Mouse (Mus musculus) neural tube, embryonic 12.5 days (tissue): Measurements from ENCODE around the gene Lrrc10b. TPM values are rescaled to one million over a fixed set of nuclear protein-coding genes. Genes with fewer than 3 reads are reported as not detected.
A peak's percentile ranks its signal among the peaks of the same experiment; 100 is the strongest.

Experiments
- ATAC-seq: fragments of 200-750 bp; cut with Nextera tagmentation; 2 replicates; pipeline ENCODE4 v1.8.0; 2017; ENCODE audit warnings: low read depth, mild to moderate bottlenecking, moderate TSS enrichment, moderate library complexity; ENCODE audit not compliant: low FRiP score
- H3K27ac ChIP-seq: fragments of 300-500 bp; sonication (generic); 2 replicates; pipeline ENCODE4 v1.5.1; 2016
- H3K27me3 ChIP-seq: fragments of 300-500 bp; sonication (generic); replicated peaks from 2 replicates; pipeline ENCODE4 v1.6.1; 2016; ENCODE audit warnings: mild to moderate bottlenecking
- H3K36me3 ChIP-seq: fragments of 300-500 bp; sonication (generic); 2 replicates; pipeline ENCODE4 v1.6.1; 2016; ENCODE audit warnings: mild to moderate bottlenecking
- H3K4me1 ChIP-seq: fragments of 300-500 bp; sonication (generic); 2 replicates; pipeline ENCODE4 v1.6.1; 2016
- H3K4me2 ChIP-seq: fragments of 300-500 bp; sonication (generic); replicated peaks from 2 replicates; pipeline ENCODE4 v1.6.1; 2016; ENCODE audit warnings: mild to moderate bottlenecking
- H3K4me3 ChIP-seq: fragments of 300-500 bp; sonication (generic); 2 replicates; pipeline ENCODE4 v1.5.1; 2016
- H3K9ac ChIP-seq: fragments of 300-500 bp; sonication (generic); 2 replicates; pipeline ENCODE4 v1.6.1; 2016; ENCODE audit warnings: mild to moderate bottlenecking
- H3K9me3 ChIP-seq: fragments of 300-500 bp; sonication (generic); 2 replicates; pipeline ENCODE4 v1.6.1; 2016; ENCODE audit warnings: mild to moderate bottlenecking
- WGBS: fragments of 180-500 bp; shearing (Covaris S2); methylation state at CpG from one replicate; pipeline ENCODE4 v1.1.7; 2016; 5-methylcytosine and 5-hydroxymethylcytosine counted together
- polyA plus RNA-seq: library from polyadenylated mRNA; unstranded; fragments of >200 nt; fragmentation: Nextera tagmentation; extraction: Ambion mirVana; gene quantifications from 2 replicates; pipeline ENCODE4 v1.2.1, GENCODE M21; 2016

The Lrrc10b gene
- polyA plus RNA-seq: 0.61 and 0.64 TPM in 2 replicates

DNA sequence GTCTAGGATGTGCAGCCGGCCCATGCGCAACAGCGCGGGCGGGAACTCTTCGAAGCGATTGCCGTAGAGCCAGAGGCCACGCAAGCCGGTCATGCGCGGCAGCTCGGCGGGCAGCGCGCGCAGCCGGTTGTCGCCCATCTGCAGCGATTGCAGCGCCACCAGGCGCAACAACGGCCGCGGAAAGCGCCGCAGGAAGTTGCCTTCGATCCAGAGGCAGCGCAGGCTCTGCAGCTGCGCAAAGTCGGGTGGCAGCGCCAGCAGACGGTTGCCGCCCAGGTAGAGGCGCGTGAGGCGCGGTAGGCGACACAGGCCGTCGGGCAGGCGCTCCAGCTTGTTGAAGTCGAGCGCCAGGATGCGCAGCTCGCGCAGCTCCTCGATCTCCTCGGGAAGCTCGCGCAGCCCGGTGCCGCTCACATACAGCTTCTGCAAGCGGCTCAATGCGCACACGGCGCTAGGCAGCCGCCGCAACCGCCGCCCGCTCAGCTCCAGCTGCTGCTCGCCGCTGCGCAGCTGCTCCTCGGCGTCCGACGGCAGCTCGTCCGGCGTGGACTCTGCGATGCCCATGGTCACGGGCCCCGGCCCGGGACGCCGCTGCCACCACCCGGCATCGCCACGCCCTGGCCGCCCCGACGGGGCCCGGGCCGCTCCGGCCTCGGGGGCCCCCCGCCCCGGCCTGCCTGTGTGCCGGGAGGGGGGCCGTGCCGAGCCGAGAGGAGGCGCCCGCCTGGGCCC is at the start of gene Lrrc10b:
Lrrc10b (minus strand) TSS at position 722 of the 732 bp plus-strand sequence.
- H3K9ac ChIP-seq: peak within 1 kb of the TSS; percentile 52
- peaks cover 27% of the 10 kb centered on the region for H3K4me1 ChIP-seq
- H3K9me3 ChIP-seq: no peaks in the 10 kb centered on the region
- peak within 1 kb of the TSS; percentile 48 for H3K4me3 ChIP-seq
- no peak within 1 kb of the TSS for H3K27ac ChIP-seq
- peak; percentile 64 for ATAC-seq
- WGBS: under 1% methylated on average over 91 of the region's 96 CpGs
- H3K36me3 ChIP-seq: no peaks in the 10 kb centered on the region
- H3K4me2 ChIP-seq: peak within 1 kb of the TSS; percentile 93
- H3K27me3 ChIP-seq: peaks cover 69% of the 10 kb centered on the region

DNA sequence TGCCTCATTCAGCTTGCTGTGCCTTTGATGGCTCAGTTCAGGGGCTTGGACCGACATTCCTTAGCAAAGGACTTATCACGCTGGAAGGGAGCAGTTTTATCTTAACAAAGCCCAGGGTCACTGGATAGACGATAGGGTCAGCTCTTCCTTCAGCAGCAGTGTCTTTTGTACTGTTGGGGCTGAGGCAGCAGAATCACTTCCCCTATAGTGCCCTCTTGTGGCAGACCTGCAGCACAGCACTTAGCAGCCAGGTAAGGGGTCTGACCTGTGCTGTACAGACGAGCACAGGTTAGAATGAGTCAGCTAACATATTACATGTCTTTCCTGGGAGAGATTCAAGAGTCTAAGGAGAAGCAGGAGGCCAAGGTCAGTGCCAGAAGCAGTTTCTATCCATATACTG is 45.3 kb upstream of the Lrrc10b start:
- no peaks in the 10 kb centered on the region for H3K9me3 ChIP-seq
- H3K4me1 ChIP-seq: no peaks in the 10 kb centered on the region
- no peak overlapping the region for H3K4me2 ChIP-seq
- no peak overlapping the region for H3K9ac ChIP-seq
- no peak overlapping the region for H3K4me3 ChIP-seq
- WGBS: 8% methylated on average over 4 of the region's 4 CpGs
- H3K27ac ChIP-seq: no peak overlapping the region
- peaks cover 41% of the 10 kb centered on the region for H3K36me3 ChIP-seq
- no peaks in the 10 kb centered on the region for H3K27me3 ChIP-seq
- ATAC-seq: peak; percentile 78

DNA sequence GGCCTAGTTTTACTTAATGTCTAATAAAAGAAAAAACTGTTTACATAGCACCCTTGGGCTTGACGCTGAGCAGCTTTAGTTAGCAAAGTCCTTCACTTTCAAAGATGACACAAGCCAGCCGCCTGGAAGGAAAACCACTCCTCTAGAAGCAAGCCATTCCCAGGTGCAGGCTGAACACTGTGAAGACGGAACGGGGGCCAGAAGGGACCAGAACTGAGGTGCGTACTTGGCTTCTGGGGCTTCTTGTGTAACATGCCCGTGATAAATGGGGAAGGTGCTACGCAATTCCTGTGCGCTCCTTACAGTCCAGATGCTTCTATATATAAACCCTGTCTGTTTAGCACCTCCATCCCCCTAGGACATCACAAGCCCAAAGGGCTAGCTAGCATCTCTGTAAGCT is 43.3 kb upstream of the Lrrc10b start:
- H3K9me3 ChIP-seq: no peaks in the 10 kb centered on the region

DNA sequence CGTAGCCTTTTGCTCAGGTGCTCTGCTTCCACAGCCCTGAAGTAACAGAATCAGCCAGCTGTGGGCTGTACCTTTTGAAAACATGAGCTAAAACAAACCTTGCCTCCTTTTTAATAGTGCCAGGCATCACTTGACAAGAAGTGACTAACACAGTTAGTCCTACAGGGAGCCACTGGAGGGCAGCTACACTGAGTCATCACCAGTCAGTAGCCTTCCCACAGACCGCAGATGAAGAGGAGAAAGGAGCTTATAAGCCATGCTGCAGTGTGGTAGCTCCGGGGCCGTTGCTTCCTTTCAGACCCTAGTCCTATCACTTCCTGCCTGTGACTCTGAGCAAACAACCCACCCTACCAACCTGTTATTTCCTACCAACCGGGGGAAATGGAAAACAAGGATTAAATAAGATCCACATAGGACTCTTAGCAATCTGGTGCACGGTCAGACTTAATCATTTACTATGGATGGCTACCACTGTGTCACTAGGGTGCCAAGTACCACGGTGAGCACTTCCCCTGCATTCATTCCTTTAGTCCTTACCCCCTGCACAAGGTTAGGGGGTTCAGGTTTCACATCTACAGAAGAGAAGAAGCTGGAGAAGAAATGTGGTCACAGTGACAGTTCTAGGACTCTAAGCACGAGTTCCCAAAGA is 40.4 kb upstream of the Lrrc10b start:
- no peak overlapping the region for H3K4me2 ChIP-seq
- H3K9me3 ChIP-seq: no peaks in the 10 kb centered on the region
- no peak overlapping the region for H3K9ac ChIP-seq
- ATAC-seq: no peak
- no peak overlapping the region for H3K27ac ChIP-seq
- no peak overlapping the region for H3K4me3 ChIP-seq
- no peaks in the 10 kb centered on the region for H3K27me3 ChIP-seq
- peaks cover 26% of the 10 kb centered on the region for H3K36me3 ChIP-seq
- peaks cover 8% of the 10 kb centered on the region; the same call in 1 of the 2 replicates for H3K4me1 ChIP-seq
- WGBS: 55% methylated on average over 8 of the region's 8 CpGs

More for the DNA sequence above, 43.3 kb upstream of the Lrrc10b start:
- Histone ChIP-seq H3K27me3 (no peaks in the 10 kb centered on the region), H3K27ac (no peak overlapping the region), H3K4me1 (no peaks in the 10 kb centered on the region), H3K4me2 (no peak overlapping the region), H3K4me3 (no peak overlapping the region), H3K9ac (no peak overlapping the region), H3K36me3 (peaks cover 32% of the 10 kb centered on the region)
- ATAC-seq: no peak
- 96% methylated on average over 8 of the region's 8 CpGs for WGBS

DNA sequence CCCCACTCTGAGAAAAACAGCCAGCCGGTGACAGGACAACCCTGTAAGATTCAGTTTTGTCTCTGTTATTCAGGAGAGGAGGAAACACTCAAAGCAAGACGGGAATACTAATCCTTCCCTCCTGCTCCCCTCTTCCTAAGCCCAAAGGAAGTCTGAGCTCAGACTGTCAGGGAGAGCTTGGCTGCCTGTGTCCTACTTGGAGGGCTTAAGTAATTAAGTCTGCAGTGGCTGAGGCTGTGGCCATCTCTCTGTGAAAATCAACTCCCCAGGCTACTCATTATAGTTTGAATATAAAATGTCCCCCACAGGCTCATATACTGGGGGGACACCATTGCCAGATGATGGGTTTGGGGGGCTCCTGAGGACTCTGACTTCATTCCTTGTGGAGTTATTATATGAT is 39.7 kb upstream of the Lrrc10b start:
- H3K9ac ChIP-seq: no peak overlapping the region
- H3K27ac ChIP-seq: no peak overlapping the region
- H3K27me3 ChIP-seq: no peaks in the 10 kb centered on the region
- 71% methylated on average over 2 of the region's 2 CpGs for WGBS
- H3K4me3 ChIP-seq: no peak overlapping the region
- ATAC-seq: no peak
- peaks cover 14% of the 10 kb centered on the region for H3K4me1 ChIP-seq
- no peak overlapping the region for H3K4me2 ChIP-seq
- no peaks in the 10 kb centered on the region for H3K9me3 ChIP-seq
- peaks cover 24% of the 10 kb centered on the region for H3K36me3 ChIP-seq

DNA sequence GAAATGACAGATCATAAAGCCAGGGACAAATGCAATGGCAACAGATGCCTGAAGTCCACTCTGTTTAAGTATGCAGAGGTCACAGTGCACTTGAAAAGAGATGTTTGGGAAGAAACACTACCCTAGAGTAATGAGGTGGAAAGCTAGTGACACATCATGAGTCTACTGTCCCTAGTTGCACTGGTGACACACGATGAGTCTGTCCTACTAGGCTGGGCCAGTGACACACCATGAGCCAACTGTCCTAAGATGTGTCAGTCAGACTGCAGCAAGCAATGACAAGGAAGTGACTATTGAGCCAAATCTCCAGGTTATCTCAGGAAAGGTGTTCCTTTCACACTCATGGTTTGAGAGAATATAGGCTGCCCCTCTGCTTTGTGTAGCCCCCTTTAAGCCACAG is 38.4 kb upstream of the Lrrc10b start:
- H3K9ac ChIP-seq: no peak overlapping the region
- no peak for ATAC-seq
- H3K36me3 ChIP-seq: peaks cover 11% of the 10 kb centered on the region; the same call in 1 of the 2 replicates
- H3K4me2 ChIP-seq: no peak overlapping the region
- H3K4me1 ChIP-seq: peaks cover 20% of the 10 kb centered on the region
- H3K9me3 ChIP-seq: no peaks in the 10 kb centered on the region
- no peak overlapping the region for H3K27ac ChIP-seq
- 85% methylated on average over 1 of the region's 1 CpGs for WGBS
- no peak overlapping the region for H3K4me3 ChIP-seq
- H3K27me3 ChIP-seq: no peaks in the 10 kb centered on the region

DNA sequence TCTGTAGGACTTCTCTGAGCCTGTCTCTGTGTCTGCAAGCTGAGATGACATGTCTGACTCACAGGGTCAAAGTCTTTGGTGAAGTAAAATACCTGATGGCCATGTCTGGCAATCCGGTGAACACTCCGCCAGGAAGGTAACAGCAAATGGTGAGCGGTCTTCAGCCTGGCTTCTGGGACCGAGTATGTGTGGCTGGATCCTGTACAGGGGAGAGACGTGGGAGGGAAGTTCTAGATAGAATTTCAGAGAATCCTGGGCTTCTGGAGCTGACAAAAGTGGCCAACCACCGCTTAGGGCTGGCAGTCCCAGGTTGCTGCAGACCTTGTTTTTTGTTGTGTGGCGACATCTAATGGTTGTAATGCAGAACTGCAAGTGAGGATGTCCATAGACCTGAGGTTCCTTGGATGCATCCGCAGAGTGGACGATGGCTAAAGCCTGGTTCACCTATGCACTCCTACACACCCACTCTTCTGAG is 29.0 kb upstream of the Lrrc10b start:
- Histone ChIP-seq H3K9me3 (no peaks in the 10 kb centered on the region), H3K27me3 (no peaks in the 10 kb centered on the region), H3K4me3 (no peak overlapping the region), H3K9ac (no peak overlapping the region), H3K4me2 (no peak overlapping the region), H3K27ac (no peak overlapping the region), H3K36me3 (no peaks in the 10 kb centered on the region), H3K4me1 (peaks cover 5% of the 10 kb centered on the region)
- 25% methylated on average over 9 of the region's 9 CpGs for WGBS
- peak; percentile 67; the same call in 1 of the 2 replicates for ATAC-seq

DNA sequence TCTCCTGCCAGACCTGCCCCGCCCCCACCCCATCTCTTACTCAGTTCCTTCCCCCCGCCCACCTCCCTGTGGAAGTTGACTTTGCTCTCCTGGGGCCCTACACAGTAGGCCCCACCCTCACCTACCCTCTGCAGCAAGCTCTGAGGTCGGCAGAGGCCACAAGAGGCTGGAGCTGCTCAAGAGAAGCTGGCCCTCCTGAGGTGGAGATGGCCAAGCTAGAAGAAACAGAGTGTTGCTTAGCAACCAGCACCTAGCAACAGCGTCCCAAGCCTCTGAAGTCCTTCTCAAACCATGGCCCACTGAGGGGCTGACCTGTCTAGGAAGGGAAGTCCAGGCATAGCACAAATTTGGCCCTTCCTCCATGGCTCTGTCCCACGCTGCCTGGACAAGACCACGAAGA is 25.4 kb upstream of the Lrrc10b start, which contains the start of gene Ppp1r32:
Ppp1r32 (minus strand) TSS at position 226 of the 400 bp plus-strand sequence.
- Histone ChIP-seq H3K4me1 (peaks cover 5% of the 10 kb centered on the region), H3K9ac (no peak within 1 kb of the TSS), H3K27ac (no peak within 1 kb of the TSS), H3K9me3 (no peaks in the 10 kb centered on the region), H3K27me3 (no peaks in the 10 kb centered on the region), H3K4me3 (no peak within 1 kb of the TSS), H3K36me3 (no peaks in the 10 kb centered on the region), H3K4me2 (no peak within 1 kb of the TSS)
- 34% methylated on average over 6 of the region's 6 CpGs for WGBS
- ATAC-seq: 0 out of 2 replicates have a peak, but pooled peaks have one; percentile 31

DNA sequence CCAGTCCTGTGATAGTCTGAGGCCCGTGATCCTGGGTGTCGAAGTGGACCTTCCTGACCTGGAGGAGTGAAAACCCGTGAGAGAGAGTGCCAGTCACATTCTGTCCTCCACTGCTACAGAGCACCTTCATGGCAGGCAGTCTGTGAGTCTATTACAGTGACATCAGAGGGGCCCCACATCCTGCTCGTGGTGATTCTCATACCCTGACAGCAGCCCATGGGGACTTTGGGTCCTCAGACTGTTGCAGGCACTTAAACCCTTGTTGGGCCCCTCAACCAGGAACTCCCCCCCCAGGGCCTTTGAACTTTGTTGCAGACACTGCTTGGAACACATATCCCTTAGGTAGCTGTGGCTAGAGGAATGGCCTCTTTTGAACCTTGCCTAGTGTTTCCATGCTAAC is 22.3 kb upstream of the Lrrc10b start:
- Histone ChIP-seq H3K4me2 (no peak overlapping the region), H3K9me3 (no peaks in the 10 kb centered on the region), H3K36me3 (no peaks in the 10 kb centered on the region), H3K4me1 (peaks cover 5% of the 10 kb centered on the region), H3K4me3 (no peak overlapping the region), H3K9ac (no peak overlapping the region), H3K27me3 (no peaks in the 10 kb centered on the region), H3K27ac (no peak overlapping the region)
- 69% methylated on average over 4 of the region's 4 CpGs for WGBS
- ATAC-seq: no peak

DNA sequence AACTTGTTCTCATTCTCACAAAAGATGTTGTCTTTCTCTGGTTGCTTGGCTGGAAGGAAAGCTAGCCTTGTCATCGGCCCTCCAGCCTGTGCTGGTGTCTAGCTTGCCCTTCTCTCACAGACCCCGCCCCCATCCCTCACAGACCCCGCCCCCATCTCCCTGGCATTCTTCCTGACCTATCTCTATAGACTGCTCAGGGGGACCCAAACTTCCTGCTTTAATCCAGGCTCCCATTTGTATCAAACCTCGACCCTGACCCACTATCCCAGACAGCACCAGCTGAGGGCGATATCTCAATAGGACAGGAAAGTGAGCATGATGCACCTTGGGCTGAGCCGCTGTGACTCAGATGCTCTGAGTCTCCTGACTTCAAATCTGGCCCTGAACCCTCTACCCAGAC is 16.5 kb upstream of the Lrrc10b start:
- Histone ChIP-seq H3K4me3 (no peak overlapping the region), H3K36me3 (no peaks in the 10 kb centered on the region), H3K4me1 (no peaks in the 10 kb centered on the region), H3K27ac (no peak overlapping the region), H3K9me3 (no peaks in the 10 kb centered on the region), H3K27me3 (no peaks in the 10 kb centered on the region), H3K4me2 (no peak overlapping the region), H3K9ac (no peak overlapping the region)
- no peak for ATAC-seq
- 15% methylated on average over 6 of the region's 6 CpGs for WGBS

DNA sequence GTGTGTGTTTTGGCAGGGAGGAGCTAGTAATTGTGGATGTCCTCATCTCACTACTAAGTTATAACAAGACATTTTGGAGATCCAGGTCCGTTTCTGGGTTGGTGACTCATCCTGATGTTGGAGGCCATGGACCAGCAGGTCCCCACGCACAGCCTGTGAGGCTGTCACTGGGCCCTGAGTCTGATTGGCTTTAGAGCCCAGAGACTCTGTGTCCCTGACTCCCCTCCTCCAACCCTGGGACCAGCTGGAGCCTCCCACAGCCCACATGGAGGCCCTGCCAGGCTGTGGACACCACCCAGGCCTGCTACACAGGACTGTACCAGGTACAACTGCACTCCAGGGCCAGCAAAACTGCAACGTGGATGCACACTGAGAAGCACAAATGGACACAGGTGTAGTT is 15.7 kb upstream of the Lrrc10b start:
- no peaks in the 10 kb centered on the region for H3K27me3 ChIP-seq
- H3K4me2 ChIP-seq: no peak overlapping the region
- H3K9me3 ChIP-seq: no peaks in the 10 kb centered on the region
- 77% methylated on average over 3 of the region's 3 CpGs for WGBS
- no peak for ATAC-seq
- no peak overlapping the region for H3K27ac ChIP-seq
- no peak overlapping the region for H3K4me3 ChIP-seq
- H3K9ac ChIP-seq: no peak overlapping the region
- no peaks in the 10 kb centered on the region for H3K4me1 ChIP-seq
- no peaks in the 10 kb centered on the region for H3K36me3 ChIP-seq

DNA sequence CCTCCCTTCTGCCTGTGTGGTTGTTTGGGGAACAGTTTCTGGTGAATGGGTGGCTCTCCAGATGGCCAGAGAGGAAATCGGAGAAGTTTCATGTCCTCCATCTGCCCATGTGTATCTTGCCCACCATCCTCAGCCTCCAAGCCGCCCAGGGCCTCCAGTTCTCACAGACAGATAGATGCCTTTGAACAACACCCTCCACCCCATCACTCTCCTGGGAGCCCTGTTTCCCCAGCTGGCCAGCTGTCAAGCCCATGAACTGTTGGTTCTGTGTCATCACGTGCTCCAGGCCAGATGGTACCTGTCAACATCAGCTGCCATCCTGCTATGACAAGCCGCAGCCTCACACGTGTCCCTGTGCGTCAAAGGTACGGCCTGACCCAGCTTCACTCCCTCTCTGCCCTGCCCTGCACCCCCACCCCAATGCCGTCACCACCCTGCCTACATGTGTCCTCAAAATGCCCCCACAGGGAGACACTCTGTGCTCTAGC is 11.9 kb upstream of the Lrrc10b start:
- H3K27ac ChIP-seq: no peak overlapping the region
- no peak for ATAC-seq
- H3K4me3 ChIP-seq: no peak overlapping the region
- no peak overlapping the region for H3K9ac ChIP-seq
- no peaks in the 10 kb centered on the region for H3K9me3 ChIP-seq
- no peaks in the 10 kb centered on the region for H3K4me1 ChIP-seq
- H3K36me3 ChIP-seq: no peaks in the 10 kb centered on the region
- no peaks in the 10 kb centered on the region for H3K27me3 ChIP-seq
- no peak overlapping the region for H3K4me2 ChIP-seq
- 58% methylated on average over 8 of the region's 8 CpGs for WGBS
